Mouse (Mus musculus): ENCODE measurements around the gene Incenp. TPM values are rescaled to one million over a fixed set of nuclear protein-coding genes. Genes with fewer than 3 reads are reported as not detected.
A peak's percentile ranks its signal among the peaks of the same experiment; 100 is the strongest.
"Not testable (repeated sequence)": the region's sequence is repeated elsewhere in the genome, so short reads cannot be mapped to it uniquely, and the experiment has no call there.

Incenp gene
- polyA plus RNA-seq, 1 experiment from 2014 or later, result 84.8 TPM

DNA sequence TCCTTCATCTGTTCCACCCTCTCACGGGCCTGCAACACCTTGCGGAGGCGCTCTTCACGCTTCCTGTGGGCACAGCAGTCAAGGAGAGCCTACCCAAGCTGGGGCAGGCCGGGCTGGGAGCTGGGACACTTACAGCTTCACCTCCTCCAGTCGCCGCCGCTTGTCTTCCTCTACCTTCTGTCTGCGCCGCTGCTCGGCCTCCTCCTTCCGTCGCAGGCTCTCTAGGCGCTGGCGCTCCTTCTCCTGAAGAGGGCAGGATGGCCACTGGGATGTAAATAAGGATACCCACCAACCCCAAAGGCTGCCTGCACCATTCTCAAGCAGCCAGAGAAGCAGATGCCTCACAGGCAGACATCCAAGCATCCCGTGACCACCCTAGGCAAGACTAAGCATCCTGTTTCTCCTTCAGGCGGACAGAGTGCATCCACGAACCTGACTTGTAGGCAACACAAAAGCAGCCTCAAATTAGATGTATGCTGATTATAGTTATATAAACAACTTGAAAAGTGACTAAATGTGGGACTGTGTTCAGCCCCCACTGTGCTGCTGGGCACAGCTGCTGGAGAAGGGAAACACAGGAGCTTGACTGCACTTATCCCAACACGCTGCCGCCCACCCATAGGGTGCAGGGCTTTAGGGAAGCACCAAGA is 21.0 kb downstream of the Incenp start:
- WGBS, result 94% methylated on average over 20 of the region's 20 CpGs
- no peak for ATAC-seq (replicated peaks; ENCODE audit: low FRiP score, low TSS enrichment, low read depth)
- H3K4me2 ChIP-seq (ENCODE audit: low read length), result no peak overlapping the region

DNA sequence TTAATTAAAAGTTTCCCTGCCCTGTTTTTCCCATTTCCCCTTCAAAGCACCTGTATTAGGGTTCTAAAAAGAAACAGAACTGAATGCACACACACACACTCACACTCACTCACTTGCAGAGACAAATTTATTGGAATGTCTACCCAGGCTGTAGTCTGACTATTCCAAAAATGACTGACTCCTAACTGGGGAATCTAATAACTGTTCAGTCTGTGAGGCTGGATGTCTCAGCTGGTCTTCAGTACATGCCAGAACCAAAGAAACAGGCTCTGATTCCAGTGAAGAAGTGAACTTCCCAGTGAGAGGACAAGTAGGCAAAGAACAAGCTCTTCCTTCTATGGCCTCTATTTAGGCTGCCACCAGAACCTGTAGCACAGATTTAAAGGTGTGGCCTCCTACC is 33.9 kb downstream of the Incenp start:
- no peak for DNase-seq (ENCODE audit: low spot score)
- no peak overlapping the region for H3K9ac ChIP-seq (ENCODE audit: low read length)
- no peaks in the 10 kb centered on the region for H3K9me3 ChIP-seq (ENCODE audit: control insufficient read depth, low read length)
- no peaks in the 10 kb centered on the region for H3K27me3 ChIP-seq (replicated peaks; ENCODE audit: control insufficient read depth, insufficient read depth, low read length)
- no peak overlapping the region for H3K4me2 ChIP-seq (ENCODE audit: low read length)
- no peak overlapping the region for H3K4me3 ChIP-seq (ENCODE audit: low read depth, low read length)
- H3K4me1 ChIP-seq (replicated peaks; ENCODE audit: control insufficient read depth, insufficient read depth, low read length), result no peaks in the 10 kb centered on the region
- no peak overlapping the region for H3K27ac ChIP-seq (ENCODE audit: low read depth)
- no peaks in the 10 kb centered on the region for H3K36me3 ChIP-seq (ENCODE audit: control insufficient read depth, insufficient read depth, low read length)
- no peak for ATAC-seq (replicated peaks; ENCODE audit: low FRiP score, low TSS enrichment, low read depth)

More for the DNA sequence above, 21.0 kb downstream of the Incenp start:
- Histone ChIP-seq H3K9me3 (ENCODE audit: control insufficient read depth, low read length) (no peaks in the 10 kb centered on the region), H3K27ac (ENCODE audit: low read depth) (no peak overlapping the region), H3K9ac (ENCODE audit: low read length) (no peak overlapping the region), H3K4me3 (ENCODE audit: low read depth, low read length) (no peak overlapping the region), H3K36me3 (ENCODE audit: control insufficient read depth, insufficient read depth, low read length) (peaks cover 97% of the 10 kb centered on the region), H3K27me3 (replicated peaks; ENCODE audit: control insufficient read depth, insufficient read depth, low read length) (no peaks in the 10 kb centered on the region), H3K4me1 (replicated peaks; ENCODE audit: control insufficient read depth, insufficient read depth, low read length) (no peaks in the 10 kb centered on the region)
- DNase-seq (ENCODE audit: low spot score), result no peak

DNA sequence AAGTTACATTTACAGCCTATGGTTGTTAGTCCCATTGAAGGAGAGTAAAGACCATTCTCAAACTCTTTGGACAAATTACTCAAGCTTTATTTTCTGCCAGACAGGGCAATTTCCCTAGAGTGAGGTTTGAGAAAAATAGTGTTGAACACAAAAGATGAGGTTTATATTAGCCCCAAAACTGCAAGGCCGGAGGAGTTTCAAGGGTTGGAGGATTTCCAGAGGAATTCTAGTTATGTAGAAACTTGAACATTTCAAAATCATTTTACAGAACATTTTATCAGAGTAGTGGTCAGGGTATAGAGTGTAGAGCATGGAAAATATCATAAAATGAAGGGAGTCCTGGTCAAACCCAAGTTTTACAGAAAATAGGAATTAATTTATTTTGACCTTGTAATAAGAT is 34.5 kb downstream of the Incenp start:
- WGBS, result 46% methylated on average over 1 of the region's 1 CpGs
- no peak for ATAC-seq (replicated peaks; ENCODE audit: low FRiP score, low TSS enrichment, low read depth)
- DNase-seq (ENCODE audit: low spot score), result no peak

DNA sequence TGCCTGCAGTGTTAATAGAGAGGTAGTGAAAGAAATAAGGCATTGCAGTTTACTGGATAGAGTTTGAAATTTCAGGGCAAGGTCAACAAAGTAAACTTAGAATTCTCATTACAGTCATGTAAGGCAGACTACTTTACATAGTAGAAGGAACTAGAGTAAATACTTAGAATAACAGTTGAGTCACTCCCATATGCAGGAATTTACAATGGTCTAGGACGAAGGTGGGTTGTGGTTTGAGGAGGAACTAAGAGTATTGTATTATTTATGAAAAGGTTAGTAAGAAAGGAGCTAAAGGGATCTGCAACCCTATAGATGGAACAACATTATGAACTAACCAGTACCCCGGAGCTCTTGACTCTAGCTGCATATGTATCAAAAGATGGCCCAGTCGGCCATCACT is 38.5 kb downstream of the Incenp start:
- not testable (repeated sequence) for H3K4me1 ChIP-seq (replicated peaks; ENCODE audit: control insufficient read depth, insufficient read depth, low read length); H3K9ac ChIP-seq (ENCODE audit: low read length); H3K27me3 ChIP-seq (replicated peaks; ENCODE audit: control insufficient read depth, insufficient read depth, low read length); H3K4me3 ChIP-seq (ENCODE audit: low read depth, low read length); H3K9me3 ChIP-seq (ENCODE audit: control insufficient read depth, low read length); DNase-seq (ENCODE audit: low spot score); ATAC-seq (replicated peaks; ENCODE audit: low FRiP score, low TSS enrichment, low read depth); H3K27ac ChIP-seq (ENCODE audit: low read depth); H3K36me3 ChIP-seq (ENCODE audit: control insufficient read depth, insufficient read depth, low read length); H3K4me2 ChIP-seq (ENCODE audit: low read length)
- WGBS, result 91% methylated on average over 2 of the region's 3 CpGs

More for the DNA sequence above, 34.5 kb downstream of the Incenp start:
- Histone ChIP-seq H3K4me3 (ENCODE audit: low read depth, low read length) (no peak overlapping the region), H3K27ac (ENCODE audit: low read depth) (no peak overlapping the region), H3K27me3 (replicated peaks; ENCODE audit: control insufficient read depth, insufficient read depth, low read length) (no peaks in the 10 kb centered on the region), H3K36me3 (ENCODE audit: control insufficient read depth, insufficient read depth, low read length) (no peaks in the 10 kb centered on the region), H3K4me2 (ENCODE audit: low read length) (no peak overlapping the region), H3K4me1 (replicated peaks; ENCODE audit: control insufficient read depth, insufficient read depth, low read length) (no peaks in the 10 kb centered on the region), H3K9me3 (ENCODE audit: control insufficient read depth, low read length) (no peaks in the 10 kb centered on the region), H3K9ac (ENCODE audit: low read length) (no peak overlapping the region)

DNA sequence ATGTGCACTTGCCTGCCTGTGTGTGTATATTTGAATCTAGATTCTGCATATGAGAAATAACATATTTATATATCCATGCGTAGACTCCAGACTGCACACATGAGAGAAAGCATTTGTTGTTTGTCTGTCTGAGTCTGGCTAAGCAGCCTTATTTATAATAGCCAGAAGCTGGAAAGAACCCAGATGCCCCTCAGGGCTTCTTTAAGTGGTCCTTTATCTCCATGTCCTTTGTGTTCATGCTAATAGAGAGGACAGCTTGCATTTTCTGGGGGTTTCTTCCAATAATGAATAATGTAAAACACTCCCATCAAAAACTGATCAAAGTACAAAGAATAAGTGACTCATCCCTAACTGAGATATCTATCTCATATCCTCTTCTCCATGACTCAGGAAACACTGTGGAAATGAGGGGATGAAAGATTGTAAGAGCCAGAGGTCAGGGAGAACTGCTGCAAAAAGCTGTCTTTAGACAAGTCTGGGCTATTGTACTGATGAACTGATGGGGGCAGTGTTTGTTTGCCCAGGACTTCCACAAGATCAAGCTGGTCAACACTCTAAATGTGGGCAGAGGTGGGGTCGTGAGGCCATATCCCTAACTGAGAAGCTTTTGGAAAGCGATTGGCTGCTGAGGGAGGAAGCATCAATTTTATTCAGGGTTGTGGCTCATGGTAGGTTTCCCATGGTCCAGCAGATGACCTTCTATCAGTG is 49.8 kb downstream of the Incenp start:
- H3K9ac ChIP-seq (ENCODE audit: low read length); H3K36me3 ChIP-seq (ENCODE audit: control insufficient read depth, insufficient read depth, low read length); H3K9me3 ChIP-seq (ENCODE audit: control insufficient read depth, low read length); DNase-seq (ENCODE audit: low spot score); ATAC-seq (replicated peaks; ENCODE audit: low FRiP score, low TSS enrichment, low read depth); H3K4me1 ChIP-seq (replicated peaks; ENCODE audit: control insufficient read depth, insufficient read depth, low read length); H3K27me3 ChIP-seq (replicated peaks; ENCODE audit: control insufficient read depth, insufficient read depth, low read length); H3K4me2 ChIP-seq (ENCODE audit: low read length); H3K4me3 ChIP-seq (ENCODE audit: low read depth, low read length); H3K27ac ChIP-seq (ENCODE audit: low read depth): not testable (repeated sequence)
- 44% methylated on average over 3 of the region's 3 CpGs for WGBS

DNA sequence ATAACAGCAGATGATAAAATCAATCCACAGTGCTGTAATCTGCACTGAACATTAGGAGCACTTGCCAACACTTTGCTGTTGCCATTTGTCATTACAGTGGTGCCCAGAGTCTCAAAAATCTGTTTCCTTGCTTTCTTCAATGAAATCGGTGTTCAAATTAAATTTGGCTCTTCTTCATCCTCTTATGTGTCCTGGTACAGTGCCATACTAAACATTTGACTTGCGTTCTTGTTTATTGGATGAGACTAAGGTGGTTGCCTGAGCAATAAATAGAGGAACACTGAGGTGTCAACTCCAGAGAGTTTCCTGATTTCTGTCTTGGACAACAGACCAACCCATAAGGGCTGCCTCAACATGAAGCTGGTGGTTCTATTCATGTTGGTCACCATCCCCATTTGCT is 52.1 kb downstream of the Incenp start, which contains the start of gene Scgb2a2:
TSS of gene Scgb2a2 (plus strand) at position 301 of the 400 bp plus-strand sequence.
- Histone ChIP-seq H3K27ac (ENCODE audit: low read depth) (no peak within 1 kb of the TSS), H3K36me3 (ENCODE audit: control insufficient read depth, insufficient read depth, low read length) (no peaks in the 10 kb centered on the region), H3K4me3 (ENCODE audit: low read depth, low read length) (no peak within 1 kb of the TSS), H3K4me2 (ENCODE audit: low read length) (no peak within 1 kb of the TSS), H3K9ac (ENCODE audit: low read length) (no peak within 1 kb of the TSS), H3K9me3 (ENCODE audit: control insufficient read depth, low read length) (no peaks in the 10 kb centered on the region), H3K4me1 (replicated peaks; ENCODE audit: control insufficient read depth, insufficient read depth, low read length) (no peaks in the 10 kb centered on the region), H3K27me3 (replicated peaks; ENCODE audit: control insufficient read depth, insufficient read depth, low read length) (no peaks in the 10 kb centered on the region)
- ATAC-seq (replicated peaks; ENCODE audit: low FRiP score, low TSS enrichment, low read depth) (no peak), DNase-seq (ENCODE audit: low spot score) (no peak)
- 83% methylated on average over 2 of the region's 2 CpGs for WGBS

DNA sequence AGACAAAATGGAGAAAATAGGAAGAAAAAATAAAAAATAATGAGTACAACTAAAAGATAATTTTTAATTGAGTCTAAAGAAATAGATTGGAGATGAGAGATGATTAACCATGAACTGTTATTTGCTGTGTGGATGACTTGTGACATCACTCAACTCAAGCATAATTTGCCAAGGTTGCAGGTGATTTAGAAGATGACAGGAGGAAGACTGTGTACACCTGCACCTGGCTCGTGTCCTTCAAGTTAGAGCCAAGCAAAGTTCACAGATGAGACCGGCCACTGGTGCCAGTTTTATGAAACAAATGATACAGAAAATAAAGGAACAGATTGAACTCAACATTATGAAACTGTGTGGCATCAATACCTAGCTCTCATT is 62.0 kb downstream of the Incenp start:
- no peak overlapping the region for H3K9ac ChIP-seq (ENCODE audit: low read length)
- no peaks in the 10 kb centered on the region for H3K9me3 ChIP-seq (ENCODE audit: control insufficient read depth, low read length)
- no peaks in the 10 kb centered on the region for H3K36me3 ChIP-seq (ENCODE audit: control insufficient read depth, insufficient read depth, low read length)
- H3K4me3 ChIP-seq (ENCODE audit: low read depth, low read length), result no peak overlapping the region
- H3K4me2 ChIP-seq (ENCODE audit: low read length), result no peak overlapping the region
- 58% methylated on average over 2 of the region's 2 CpGs for WGBS
- H3K4me1 ChIP-seq (replicated peaks; ENCODE audit: control insufficient read depth, insufficient read depth, low read length), result no peaks in the 10 kb centered on the region
- no peak overlapping the region for H3K27ac ChIP-seq (ENCODE audit: low read depth)
- peak; percentile 72 for ATAC-seq (replicated peaks; ENCODE audit: low FRiP score, low TSS enrichment, low read depth)
- H3K27me3 ChIP-seq (replicated peaks; ENCODE audit: control insufficient read depth, insufficient read depth, low read length), result no peaks in the 10 kb centered on the region
- no peak for DNase-seq (ENCODE audit: low spot score)

DNA sequence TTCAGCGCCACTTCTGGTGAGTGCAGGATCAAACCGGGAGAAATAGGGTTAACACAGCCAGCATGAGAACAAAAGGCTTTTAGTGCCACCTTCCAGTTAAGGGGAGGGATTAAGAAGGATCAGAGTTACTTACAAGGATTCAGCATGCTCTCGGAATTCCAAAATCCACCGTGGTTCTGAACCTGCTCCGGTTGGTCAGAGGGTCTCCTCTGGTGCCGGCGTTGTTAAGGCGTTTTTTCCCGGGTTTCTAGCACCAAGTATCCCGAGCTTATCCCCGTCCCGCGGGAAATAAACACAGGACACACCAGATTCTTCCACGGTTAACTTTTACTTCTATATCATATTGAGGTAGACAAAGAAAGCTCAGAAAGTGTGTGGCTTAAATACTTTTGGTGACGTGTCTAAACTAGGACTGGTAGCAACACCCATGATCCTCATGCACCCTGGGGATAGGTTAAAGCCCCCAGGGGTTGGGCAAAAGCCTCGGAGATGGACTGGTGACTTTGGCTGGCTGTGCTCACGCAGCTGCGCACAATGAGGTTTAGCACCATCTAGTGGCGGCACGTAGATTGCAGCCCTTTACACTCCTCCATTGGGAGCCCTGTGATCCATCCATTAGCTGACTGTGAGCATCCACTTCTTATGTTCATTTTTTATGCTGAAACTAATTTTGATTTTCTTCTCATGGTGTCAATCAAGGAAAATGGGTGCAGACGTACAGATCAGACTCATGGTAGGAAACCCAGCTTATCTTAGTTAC is 62.6 kb downstream of the Incenp start:
- DNase-seq (ENCODE audit: low spot score); H3K9me3 ChIP-seq (ENCODE audit: control insufficient read depth, low read length); H3K4me1 ChIP-seq (replicated peaks; ENCODE audit: control insufficient read depth, insufficient read depth, low read length); H3K4me2 ChIP-seq (ENCODE audit: low read length); H3K27me3 ChIP-seq (replicated peaks; ENCODE audit: control insufficient read depth, insufficient read depth, low read length); H3K9ac ChIP-seq (ENCODE audit: low read length); H3K36me3 ChIP-seq (ENCODE audit: control insufficient read depth, insufficient read depth, low read length): not testable (repeated sequence)
- H3K27ac ChIP-seq (ENCODE audit: low read depth), result peak overlapping the region; percentile 62
- WGBS, result 11% methylated on average over 17 of the region's 21 CpGs
- peak overlapping the region; percentile 27 for H3K4me3 ChIP-seq (ENCODE audit: low read depth, low read length)
- peak; percentile 96 for ATAC-seq (replicated peaks; ENCODE audit: low FRiP score, low TSS enrichment, low read depth)
